8 mouse cellular contexts compared by ENCODE assay signal in genomic region chr2:119618199-119618982, GRCm38 (mm10). TPM values are rescaled to one million over a fixed set of nuclear protein-coding genes. Genes with fewer than 3 reads are reported as not detected.
A peak's percentile ranks its signal among the peaks of the same experiment; 100 is the strongest.
DNase-seq lines count a peak whose midpoint lies in the region; ATAC-seq lines count a peak whose summit lies in the region.

TSS of gene Nusap1 (plus strand) at chr2:119618298.
TSS of gene Oip5 (minus strand) at chr2:119618469.

- no peak within 1 kb of the TSS for H3K27ac ChIP-seq in hindbrain, embryonic 16.5 days (ENCODE audit: low read depth, low read length)
- H3K27ac ChIP-seq in macrophage = peak within 1 kb of the TSS; percentile 69

- no peaks in the 10 kb centered on the region for H3K9me3 ChIP-seq in hindbrain, embryonic 16.5 days (ENCODE audit: control insufficient read depth, low read length)

- H3K27me3 ChIP-seq in hindbrain, embryonic 16.5 days (replicated peaks; ENCODE audit: control insufficient read depth, insufficient read depth, low read length) = no peaks in the 10 kb centered on the region

- under 1% methylated on average over 55 of the region's 55 CpGs for WGBS in hindbrain, embryonic 16.5 days
- under 1% methylated on average over 55 of the region's 55 CpGs for WGBS in macrophage (ENCODE audit: missing documents)

- peak within 1 kb of the TSS; percentile 55 for H3K4me3 ChIP-seq in hindbrain, embryonic 16.5 days (ENCODE audit: low read length)
- H3K4me3 ChIP-seq in macrophage (ENCODE audit: inconsistent target) = peak within 1 kb of the TSS; percentile 83

- peak within 1 kb of the TSS; percentile 97 for H3K4me2 ChIP-seq in hindbrain, embryonic 16.5 days (ENCODE audit: low read length)

- peak; percentile 90 for DNase-seq in WW6 (ENCODE audit: low read depth, low spot score)
- DNase-seq in cerebellum, postnatal 4 days (ENCODE audit: low spot score in 2 of 2) = peak; percentile 71 to 88
- peak; percentile 92 for DNase-seq in gastrocnemius, adult 18-20 months (ENCODE audit: low spot score)
- DNase-seq in left cerebral cortex, adult 18-20 months (ENCODE audit: low spot score in 2 of 2) = peak; percentile 87 to 90
- DNase-seq in right cerebral cortex, adult 18-20 months = peak; percentile 95
- DNase-seq in urinary bladder, postnatal 10 days (ENCODE audit: low spot score) = peak; percentile 64

- peaks cover 4% of the 10 kb centered on the region for H3K4me1 ChIP-seq in hindbrain, embryonic 16.5 days (ENCODE audit: control insufficient read depth, insufficient read depth, low read depth, low read length)

- H3K36me3 ChIP-seq in hindbrain, embryonic 16.5 days (ENCODE audit: control insufficient read depth, insufficient read depth, low read length) = no peaks in the 10 kb centered on the region
- H3K36me3 ChIP-seq in macrophage (ENCODE audit: inconsistent target) = no peaks in the 10 kb centered on the region

- ATAC-seq in hindbrain, embryonic 16.5 days = peak; percentile 100

- peaks cover 47% of the 10 kb centered on the region for H3K79me2 ChIP-seq in macrophage (ENCODE audit: inconsistent target)

- H3K9ac ChIP-seq in hindbrain, embryonic 16.5 days (ENCODE audit: low read depth, low read length) = peak within 1 kb of the TSS; percentile 29

RNA-seq across cellular contexts. Expression of gene Nusap1, which starts in this region (rescaled TPM):
- total RNA-seq in gastrocnemius, adult 18-20 months (2021) = under 1 TPM; 0.07 to 0.21 TPM
- 13.0 and 16.1 TPM in 2 replicates for polyA plus RNA-seq in hindbrain, embryonic 16.5 days (2015; fragmentation: Nextera tagmentation; extraction: Ambion mirVana)
- under 1 TPM; 0.28 to 0.70 TPM for total RNA-seq in left cerebral cortex, adult 18-20 months (2021)
- 1 to 10 TPM in 19 of 26 experiments, under 1 TPM in 7; 0.37 to 6.0 (median 1.5) TPM for total RNA-seq in macrophage (2018; cell fraction: chromatin; rRNA removed)
- 1 to 10 TPM in 20 of 26 experiments, under 1 TPM in 6; 0.59 to 4.6 (median 2.0) TPM for total RNA-seq in macrophage (2018; cell fraction: cytosol; rRNA removed)
- total RNA-seq in macrophage (2018; cell fraction: nucleus; rRNA removed) = 1 to 10 TPM in 14 of 26 experiments, under 1 TPM in 12; 0.27 to 5.1 (median 1.3) TPM
- 0.55 to 8.9 TPM (median 3.7 TPM) in 3 replicates for polyA plus RNA-seq in macrophage (2018)

RNA-seq across cellular contexts. Expression of gene Oip5, which starts in this region (rescaled TPM):
- total RNA-seq in gastrocnemius, adult 18-20 months (2021) = not detected
- 5.4 and 6.1 TPM in 2 replicates for polyA plus RNA-seq in hindbrain, embryonic 16.5 days (2015; fragmentation: Nextera tagmentation; extraction: Ambion mirVana)
- under 1 TPM; 0.33 to 0.53 TPM for total RNA-seq in left cerebral cortex, adult 18-20 months (2021)
- 1 to 10 TPM in 7 of 26 experiments, under 1 TPM in 7, not detected in 12; 0.46 to 3.0 (median 1.0) TPM for total RNA-seq in macrophage (2018; cell fraction: chromatin; rRNA removed)
- 1 to 10 TPM in 25 of 26 experiments, under 1 TPM in 1; 0.82 to 2.7 (median 1.5) TPM for total RNA-seq in macrophage (2018; cell fraction: cytosol; rRNA removed)
- total RNA-seq in macrophage (2018; cell fraction: nucleus; rRNA removed) = 1 to 10 TPM in 7 of 26 experiments, under 1 TPM in 16, not detected in 3; 0.28 to 7.0 (median 0.71) TPM
- 0.87 to 6.7 TPM (median 3.3 TPM) in 3 replicates for polyA plus RNA-seq in macrophage (2018)

Comparison
In these comparisons a context has a peak if more than half of its experiments do, and no peak if none do; other contexts are left out.
1. Peak in DNase-seq in gastrocnemius, adult 18-20 months; RNA of the genes that start here not detected or under 1 TPM.
2. Peak in DNase-seq in left cerebral cortex, adult 18-20 months; RNA of the genes that start here not detected or under 1 TPM.